Mouse (Mus musculus) forebrain, embryonic 16.5 days (tissue): ENCODE results near the gene Tbp. TPM values are rescaled to one million over a fixed set of nuclear protein-coding genes. Genes with fewer than 3 reads are reported as not detected.

ENCODE experiments used
- ATAC-seq: fragments of 200-750 bp; cut with Nextera tagmentation; 2 replicates; pipeline ENCODE4 v1.8.0; 2017; ENCODE audit warnings: mild to moderate bottlenecking, moderate library complexity
- H3K27ac ChIP-seq: fragments of 300-500 bp; sonication (generic); 2 replicates; pipeline ENCODE4 v1.5.1; 2014; ENCODE audit warnings: low read length, control low read depth
- H3K27me3 ChIP-seq: fragments of 300-500 bp; sonication (generic); replicated peaks from 2 replicates; pipeline ENCODE4 v1.6.1; 2014; ENCODE audit warnings: low read length; ENCODE audit not compliant: control insufficient read depth, insufficient read depth
- H3K36me3 ChIP-seq: fragments of 300-500 bp; sonication (generic); 2 replicates; pipeline ENCODE4 v1.6.1; 2014; ENCODE audit not compliant: control insufficient read depth, insufficient read depth
- H3K4me1 ChIP-seq: fragments of 300-500 bp; sonication (generic); replicated peaks from 2 replicates; pipeline ENCODE4 v1.6.1; 2014; ENCODE audit warnings: low read length; ENCODE audit not compliant: control insufficient read depth, insufficient read depth
- H3K4me2 ChIP-seq: fragments of 300-500 bp; sonication (generic); 2 replicates; pipeline ENCODE4 v1.6.1; 2014; ENCODE audit warnings: mild to moderate bottlenecking, low read length, control low read depth
- H3K4me3 ChIP-seq: fragments of 300-500 bp; sonication (generic); replicated peaks from 2 replicates; pipeline ENCODE4 v1.5.1; 2014; ENCODE audit warnings: mild to moderate bottlenecking, low read length, control low read depth
- H3K9ac ChIP-seq: fragments of 300-500 bp; sonication (generic); replicated peaks from 2 replicates; pipeline ENCODE4 v1.6.1; 2014; ENCODE audit warnings: low read depth, low read length, control low read depth
- H3K9me3 ChIP-seq: fragments of 300-500 bp; sonication (generic); 2 replicates; pipeline ENCODE4 v1.6.1; 2016; ENCODE audit warnings: low read length; ENCODE audit not compliant: control insufficient read depth
- WGBS: fragments of 180-500 bp; shearing (Covaris S2); extraction: QIAGEN DNeasy Blood & Tissue Kit; methylation state at CpG from one replicate; pipeline ENCODE4 v1.1.7; 2014; 5-methylcytosine and 5-hydroxymethylcytosine counted together
- polyA plus RNA-seq: library from polyadenylated mRNA; unstranded; fragments of >200 nt; fragmentation: Nextera tagmentation; extraction: Ambion mirVana; gene quantifications from 2 replicates; pipeline ENCODE4 v1.2.1, GENCODE M21; 2015

Gene Tbp
- polyA plus RNA-seq, result 71.1 and 72.1 TPM in 2 replicates

DNA sequence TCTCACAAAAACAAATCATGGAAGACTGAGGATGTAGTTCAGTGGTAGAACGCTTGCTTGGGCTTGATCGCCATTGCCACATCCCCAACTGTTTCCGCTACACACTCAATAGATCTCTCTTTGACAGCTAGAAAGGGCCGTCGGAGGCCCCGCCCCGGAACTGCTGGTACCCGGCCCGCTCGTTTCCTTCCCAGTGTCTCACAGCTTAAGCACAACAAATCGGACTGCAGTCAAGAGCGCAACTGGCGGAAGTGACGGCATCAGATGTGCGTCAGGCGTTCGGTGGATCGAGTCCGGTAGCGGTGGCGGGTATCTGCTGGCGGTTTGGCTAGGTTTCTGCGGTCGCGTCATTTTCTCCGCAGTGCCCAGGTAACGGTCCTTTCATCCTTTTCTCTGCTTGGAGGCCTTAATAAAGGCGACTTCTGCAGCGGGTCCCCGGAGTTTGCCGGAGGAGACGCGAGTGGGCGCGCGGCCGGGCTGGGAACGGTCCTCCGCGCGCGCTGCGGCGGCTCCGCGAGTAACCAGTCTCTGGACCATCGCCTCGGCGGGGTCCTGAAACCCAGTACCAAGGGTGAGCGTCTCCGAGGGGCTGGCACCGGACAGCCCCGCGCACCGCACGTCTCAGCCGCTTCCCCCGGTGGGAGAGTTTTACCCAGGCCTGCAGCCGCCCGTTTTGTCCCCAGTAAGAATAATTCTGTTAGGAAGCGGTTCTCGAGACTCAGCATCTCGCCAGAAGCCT lies at the start of gene Tbp, which contains the start of gene Psmb1:
Tbp (plus strand) TSS at position 233 of the 739 bp plus-strand sequence.
Psmb1 (minus strand) TSS at position 96 of the 739 bp plus-strand sequence.
- peak within 1 kb of the TSS; percentile 54 for H3K4me2 ChIP-seq
- H3K9ac ChIP-seq, result peak within 1 kb of the TSS; percentile 74
- H3K4me1 ChIP-seq, result peaks cover 33% of the 10 kb centered on the region
- peak within 1 kb of the TSS; percentile 89 for H3K4me3 ChIP-seq
- peak; percentile 93 for ATAC-seq
- peak within 1 kb of the TSS; percentile 96 for H3K27ac ChIP-seq
- WGBS, result under 1% methylated on average over 63 of the region's 63 CpGs
- peaks cover 16% of the 10 kb centered on the region for H3K36me3 ChIP-seq
- no peaks in the 10 kb centered on the region for H3K27me3 ChIP-seq
- no peaks in the 10 kb centered on the region for H3K9me3 ChIP-seq

GRCm38 (mm10) chr17:15455203-15455602 lies 44.5 kb upstream of the Tbp start:
- no peak for ATAC-seq
- peaks cover 3% of the 10 kb centered on the region; the same call in 1 of the 2 replicates for H3K4me1 ChIP-seq
- no peak overlapping the region for H3K27ac ChIP-seq
- H3K36me3 ChIP-seq, result no peaks in the 10 kb centered on the region
- no peak overlapping the region for H3K4me2 ChIP-seq
- H3K9ac ChIP-seq, result no peak overlapping the region
- WGBS, result 83% methylated on average over 4 of the region's 4 CpGs
- no peak overlapping the region for H3K4me3 ChIP-seq
- H3K27me3 ChIP-seq, result no peaks in the 10 kb centered on the region
- H3K9me3 ChIP-seq, result no peaks in the 10 kb centered on the region

DNA sequence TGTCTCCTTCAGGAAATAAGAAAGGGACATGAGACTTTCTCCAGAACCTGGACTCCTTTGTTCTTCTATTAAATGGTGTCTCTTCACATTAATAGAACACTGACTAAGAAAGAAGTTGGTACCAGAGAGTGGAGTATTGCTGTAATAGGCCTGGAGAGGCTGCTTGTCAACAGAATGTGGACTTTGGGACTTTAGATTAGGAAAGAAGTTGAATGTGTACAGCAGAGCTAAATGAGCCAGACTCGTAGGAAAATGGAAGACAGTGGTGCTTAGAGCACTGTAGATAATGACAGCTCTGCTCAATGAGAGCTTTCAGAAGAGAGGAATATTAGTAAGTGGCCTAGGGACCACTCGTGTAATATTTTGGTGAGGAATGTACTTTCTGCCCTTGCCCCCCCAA lies 43.1 kb upstream of the Tbp start:
- Histone ChIP-seq H3K9ac (no peak overlapping the region), H3K36me3 (no peaks in the 10 kb centered on the region), H3K9me3 (no peaks in the 10 kb centered on the region), H3K4me3 (no peak overlapping the region), H3K4me2 (no peak overlapping the region), H3K27ac (no peak overlapping the region), H3K27me3 (no peaks in the 10 kb centered on the region), H3K4me1 (peaks cover 3% of the 10 kb centered on the region; the same call in 1 of the 2 replicates)
- ATAC-seq, result no peak
- 82% methylated on average over 2 of the region's 2 CpGs for WGBS

DNA sequence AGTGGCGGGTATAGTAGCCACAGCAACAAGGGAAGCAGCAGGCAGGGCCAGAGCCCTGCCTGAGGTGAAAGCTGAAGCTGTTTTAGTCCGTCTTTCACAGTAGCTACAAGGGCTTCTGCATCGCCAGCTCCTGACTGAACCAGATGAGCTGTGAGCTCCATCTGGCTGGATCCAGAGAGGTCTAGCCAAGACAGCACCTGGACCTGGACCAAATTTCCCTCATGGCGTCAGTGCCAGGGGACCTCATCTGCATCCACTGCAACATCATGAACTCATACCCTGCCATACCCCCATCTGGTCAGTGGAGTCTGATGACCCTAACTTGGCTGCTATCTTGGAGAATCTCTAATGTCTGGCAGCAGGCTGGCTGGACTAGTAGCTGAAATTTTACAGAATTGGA lies 39.9 kb upstream of the Tbp start:
- 69% methylated on average over 4 of the region's 4 CpGs for WGBS
- no peak overlapping the region for H3K27ac ChIP-seq
- H3K4me1 ChIP-seq, result peaks cover 3% of the 10 kb centered on the region; the same call in 1 of the 2 replicates
- no peak overlapping the region for H3K9ac ChIP-seq
- no peaks in the 10 kb centered on the region for H3K36me3 ChIP-seq
- H3K27me3 ChIP-seq, result no peaks in the 10 kb centered on the region
- no peak overlapping the region for H3K4me2 ChIP-seq
- no peaks in the 10 kb centered on the region for H3K9me3 ChIP-seq
- no peak overlapping the region for H3K4me3 ChIP-seq
- ATAC-seq, result no peak

DNA sequence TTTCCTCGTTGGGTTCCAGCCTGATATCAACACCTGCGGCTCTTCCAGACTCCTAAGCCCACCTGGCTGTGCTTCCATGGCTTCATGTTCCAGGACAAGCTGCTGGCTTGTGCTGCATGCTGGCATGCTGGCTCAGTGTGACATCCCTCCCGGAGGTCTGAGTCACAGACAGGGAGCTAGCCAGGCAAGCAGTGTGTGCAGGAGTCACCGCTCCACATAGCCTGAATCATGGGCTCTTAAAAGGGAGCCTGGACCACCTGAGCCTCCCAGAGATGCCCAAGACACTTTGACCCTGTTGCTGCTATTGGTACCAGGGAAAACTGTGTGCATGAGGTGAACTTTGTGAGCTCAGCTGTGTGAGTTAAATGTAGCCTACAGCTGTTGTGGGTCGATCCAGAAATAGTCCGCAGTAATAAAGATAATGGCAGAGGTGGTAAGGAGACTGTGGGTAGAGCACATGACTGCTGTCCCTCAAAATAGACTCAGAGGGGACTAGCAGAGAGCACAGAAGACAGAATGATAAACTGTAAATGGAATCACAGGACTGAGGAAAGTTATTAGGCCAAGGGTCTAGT lies 37.7 kb upstream of the Tbp start:
- WGBS, result 96% methylated on average over 6 of the region's 6 CpGs
- Histone ChIP-seq H3K4me2 (no peak overlapping the region), H3K9ac (no peak overlapping the region)

GRCm38 (mm10) chr17:15467669-15468068 lies 32.0 kb upstream of the Tbp start:
- Histone ChIP-seq H3K36me3 (peaks cover 18% of the 10 kb centered on the region), H3K9ac (no peak overlapping the region), H3K9me3 (no peaks in the 10 kb centered on the region), H3K27me3 (no peaks in the 10 kb centered on the region), H3K4me3 (no peak overlapping the region), H3K4me1 (no peaks in the 10 kb centered on the region), H3K27ac (no peak overlapping the region), H3K4me2 (no peak overlapping the region)
- WGBS, result 16% methylated on average over 5 of the region's 5 CpGs
- peak; percentile 60; the same call in 1 of the 2 replicates for ATAC-seq

More for the DNA sequence above, 37.7 kb upstream of the Tbp start:
- Histone ChIP-seq H3K9me3 (no peaks in the 10 kb centered on the region), H3K27ac (no peak overlapping the region), H3K27me3 (no peaks in the 10 kb centered on the region), H3K4me3 (no peak overlapping the region), H3K36me3 (no peaks in the 10 kb centered on the region), H3K4me1 (peaks cover 3% of the 10 kb centered on the region; the same call in 1 of the 2 replicates)
- ATAC-seq, result no peak

DNA sequence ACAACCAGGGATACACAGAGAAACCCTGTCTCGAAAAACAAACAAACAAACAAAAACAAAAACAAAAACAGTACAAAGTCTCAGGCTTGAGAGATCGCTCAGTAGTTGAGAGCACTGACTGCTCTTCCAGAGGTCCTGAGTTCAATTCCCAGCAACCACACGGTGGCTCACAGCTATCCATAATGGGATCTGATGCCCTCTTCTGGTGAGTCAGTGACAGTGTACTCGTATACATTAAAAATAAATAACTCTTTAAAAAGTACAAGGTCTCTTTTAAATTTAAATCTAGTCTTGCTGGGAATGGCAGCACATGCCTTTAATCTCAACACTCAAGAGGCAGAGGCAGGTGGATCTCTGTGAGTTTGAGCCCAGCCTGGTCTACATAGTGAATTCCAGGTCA lies 27.0 kb upstream of the Tbp start:
- no peak for ATAC-seq
- no peaks in the 10 kb centered on the region for H3K27me3 ChIP-seq
- H3K4me2 ChIP-seq, result no peak overlapping the region
- H3K9me3 ChIP-seq, result no peaks in the 10 kb centered on the region
- WGBS, result 89% methylated on average over 4 of the region's 4 CpGs
- H3K36me3 ChIP-seq, result peaks cover 59% of the 10 kb centered on the region
- H3K4me1 ChIP-seq, result no peaks in the 10 kb centered on the region
- H3K9ac ChIP-seq, result no peak overlapping the region
- H3K27ac ChIP-seq, result no peak overlapping the region
- H3K4me3 ChIP-seq, result no peak overlapping the region

DNA sequence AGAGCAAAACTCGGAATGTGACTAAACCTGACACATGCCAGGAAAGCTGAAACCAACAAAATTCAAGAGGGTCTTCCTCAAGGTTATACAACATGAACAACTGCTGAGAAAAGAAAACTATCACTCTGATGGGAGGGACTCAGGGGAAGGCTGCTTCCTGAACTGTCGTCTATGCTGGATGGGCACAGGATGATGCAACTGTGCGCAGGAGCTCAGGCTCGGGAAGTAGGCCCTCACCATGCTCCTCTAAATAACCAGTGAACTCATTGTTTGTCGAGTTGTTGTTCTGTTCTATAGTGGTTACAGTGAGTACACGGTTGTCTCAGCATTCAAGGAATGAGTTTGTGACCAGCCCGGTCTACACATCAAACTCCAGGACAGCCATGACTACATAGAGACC lies 9.1 kb upstream of the Tbp start:
- Histone ChIP-seq H3K36me3 (peaks cover 30% of the 10 kb centered on the region), H3K4me3 (no peak overlapping the region), H3K4me2 (no peak overlapping the region), H3K27ac (no peak overlapping the region), H3K9ac (no peak overlapping the region), H3K4me1 (0 out of 2 replicates have a peak, but pooled peaks cover 3% of the 10 kb centered on the region), H3K27me3 (no peaks in the 10 kb centered on the region), H3K9me3 (no peaks in the 10 kb centered on the region)
- WGBS, result 93% methylated on average over 7 of the region's 7 CpGs
- ATAC-seq, result no peak

DNA sequence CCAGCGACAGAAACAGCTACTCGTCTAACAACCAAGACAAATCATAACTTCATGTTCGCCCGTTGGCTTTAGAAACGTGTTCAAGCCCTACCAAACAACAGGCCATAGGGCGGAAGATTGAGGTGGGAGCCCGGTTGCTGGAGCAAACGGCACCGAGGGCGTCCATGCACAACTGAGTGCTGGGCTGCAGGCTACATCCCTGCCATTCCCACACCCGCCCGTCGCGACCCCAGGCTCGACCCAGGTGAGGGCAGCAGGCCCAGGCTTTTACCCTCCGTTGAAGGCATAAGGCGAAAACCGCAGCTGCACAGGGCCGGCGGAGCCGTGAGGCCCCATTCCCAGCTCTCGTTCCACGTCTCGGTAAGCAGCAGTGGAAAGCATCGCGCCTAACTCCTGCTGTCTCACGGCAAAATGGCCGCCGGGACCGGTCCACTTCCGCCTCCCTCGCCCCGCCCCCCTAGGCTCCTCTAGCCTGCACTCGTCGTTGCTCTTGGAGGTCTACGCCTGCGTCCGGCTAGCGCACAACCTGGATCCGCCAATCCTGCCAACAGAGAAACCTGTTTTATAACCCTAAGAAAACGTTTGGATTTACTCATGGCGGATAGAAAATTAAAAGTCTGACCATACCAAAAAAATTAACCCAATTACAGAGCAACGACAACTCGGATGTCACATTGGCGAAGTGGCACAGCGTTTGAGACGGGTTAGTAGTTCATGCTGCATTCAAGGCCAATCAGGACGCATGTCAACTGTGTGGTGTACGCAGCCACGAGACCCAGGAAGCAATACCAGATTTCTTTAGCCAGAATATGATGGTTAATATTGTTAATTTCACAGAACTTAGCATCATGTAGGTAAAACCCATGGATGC lies 1.6 kb upstream of the Tbp start:
- H3K36me3 ChIP-seq, result peaks cover 10% of the 10 kb centered on the region
- H3K4me2 ChIP-seq, result peak overlapping the region; percentile 54
- no peaks in the 10 kb centered on the region for H3K9me3 ChIP-seq
- peak overlapping the region; percentile 96 for H3K27ac ChIP-seq
- H3K4me1 ChIP-seq, result peaks cover 33% of the 10 kb centered on the region
- peak; percentile 95 for ATAC-seq
- under 1% methylated on average over 50 of the region's 50 CpGs for WGBS
- H3K4me3 ChIP-seq, result peak overlapping the region; percentile 89
- no peaks in the 10 kb centered on the region for H3K27me3 ChIP-seq
- H3K9ac ChIP-seq, result peak overlapping the region; percentile 86
